Mouse (Mus musculus) neural tube, embryonic 15.5 days (tissue): Measurements from ENCODE around the gene Glra1. TPM values are rescaled to one million over a fixed set of nuclear protein-coding genes. Genes with fewer than 3 reads are reported as not detected.

Source experiments
- ATAC-seq: fragments of 200-750 bp; cut with Nextera tagmentation; 2 replicates; pipeline ENCODE4 v1.8.0; 2017; ENCODE audit warnings: mild to moderate bottlenecking, moderate TSS enrichment, moderate library complexity; ENCODE audit not compliant: low FRiP score
- H3K27ac ChIP-seq: fragments of 300-500 bp; sonication (generic); replicated peaks from 2 replicates; pipeline ENCODE4 v1.5.1; 2015; ENCODE audit warnings: mild to moderate bottlenecking, inconsistent platforms
- H3K27me3 ChIP-seq: fragments of 300-500 bp; sonication (generic); replicated peaks from 2 replicates; pipeline ENCODE4 v1.6.1; 2015; ENCODE audit warnings: inconsistent platforms
- H3K36me3 ChIP-seq: fragments of 300-500 bp; sonication (generic); 2 replicates; pipeline ENCODE4 v1.6.1; 2015; ENCODE audit warnings: inconsistent platforms
- H3K4me1 ChIP-seq: fragments of 300-500 bp; sonication (generic); 2 replicates; pipeline ENCODE4 v1.6.1; 2015; ENCODE audit warnings: inconsistent platforms
- H3K4me2 ChIP-seq: fragments of 300-500 bp; sonication (generic); 2 replicates; pipeline ENCODE4 v1.6.1; 2015; ENCODE audit warnings: inconsistent platforms, mild to moderate bottlenecking, moderate library complexity
- H3K4me3 ChIP-seq: fragments of 300-500 bp; sonication (generic); replicated peaks from 2 replicates; pipeline ENCODE4 v1.5.1; 2015; ENCODE audit warnings: mild to moderate bottlenecking, inconsistent platforms
- H3K9ac ChIP-seq: fragments of 300-500 bp; sonication (generic); replicated peaks from 2 replicates; pipeline ENCODE4 v1.6.1; 2015; ENCODE audit warnings: mild to moderate bottlenecking, inconsistent platforms
- H3K9me3 ChIP-seq: fragments of 300-500 bp; sonication (generic); replicated peaks from 2 replicates; pipeline ENCODE4 v1.6.1; 2016; ENCODE audit warnings: inconsistent platforms
- WGBS: fragments of 180-500 bp; shearing (Covaris S2); methylation state at CpG from one replicate; pipeline ENCODE4 v1.1.7; 2015; ENCODE audit warnings: mixed read lengths; 5-methylcytosine and 5-hydroxymethylcytosine counted together
- microRNA-seq: library from miRNA; unstranded; fragments of <30 nt; microRNA quantifications from one replicate; pipeline ENCODE4, GENCODE M21; 2017
- polyA plus RNA-seq: library from polyadenylated mRNA; unstranded; fragments of >200 nt; fragmentation: Nextera tagmentation; extraction: Ambion mirVana; gene quantifications from 2 replicates; pipeline ENCODE4 v1.2.1, GENCODE M21; 2015

The Glra1 gene
- polyA plus RNA-seq, 1 experiment from 2014 or later, result 3.5 TPM

GRCm38 (mm10) chr11:55469048-55469843 is 138.8 kb downstream of the Glra1 start, which contains the start of gene G3bp1:
TSS of gene G3bp1 (plus strand) at chr11:55469685.
- H3K9ac ChIP-seq, result peak within 1 kb of the TSS; percentile 97
- peaks cover 1% of the 10 kb centered on the region; the same call in 1 of the 2 replicates for H3K36me3 ChIP-seq
- peak within 1 kb of the TSS; percentile 96 for H3K4me3 ChIP-seq
- under 1% methylated on average over 55 of the region's 57 CpGs for WGBS
- peak within 1 kb of the TSS; percentile 93 for H3K27ac ChIP-seq
- ATAC-seq, result peak; percentile 97
- no peaks in the 10 kb centered on the region for H3K27me3 ChIP-seq
- H3K9me3 ChIP-seq, result no peaks in the 10 kb centered on the region
- H3K4me1 ChIP-seq, result peaks cover 39% of the 10 kb centered on the region
- peak within 1 kb of the TSS; percentile 88 for H3K4me2 ChIP-seq

- Histone ChIP-seq H3K4me3 (peak overlapping the region; percentile 51), H3K27me3 (no peaks in the 10 kb centered on the region), H3K36me3 (no peaks in the 10 kb centered on the region), H3K4me2 (peak overlapping the region; percentile 88), H3K27ac (peak overlapping the region; percentile 91), H3K4me1 (peaks cover 35% of the 10 kb centered on the region), H3K9ac (peak overlapping the region; percentile 58), H3K9me3 (no peaks in the 10 kb centered on the region)
- 2% methylated on average over 17 of the region's 17 CpGs for WGBS
- ATAC-seq, result 0 out of 2 replicates have a peak, but pooled peaks have one; percentile 5
Measured at GRCm38 (mm10) chr11:55468611-55469047, 139.4 kb downstream of the Glra1 start.

DNA sequence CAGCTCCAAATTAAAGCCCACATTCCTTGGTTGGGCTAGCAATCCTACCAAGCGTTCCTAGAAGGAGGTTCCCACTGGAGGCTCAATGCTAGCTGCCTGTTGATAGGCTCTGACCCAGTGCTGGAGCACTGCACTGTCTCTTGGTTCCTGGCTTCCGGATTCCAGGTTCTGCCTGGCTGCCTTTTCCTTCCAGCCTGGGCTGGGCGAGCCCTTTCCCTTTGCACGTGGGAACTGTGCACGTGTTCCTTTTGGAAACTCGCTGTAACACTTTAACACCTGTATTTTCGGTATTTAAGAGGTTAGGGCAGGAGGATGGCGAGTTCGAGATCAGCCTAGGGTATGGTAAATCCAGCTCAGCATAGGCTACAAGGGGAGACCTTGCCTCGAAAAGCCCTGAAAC is 140.0 kb downstream of the Glra1 start:
- no peak for ATAC-seq
- Histone ChIP-seq H3K36me3 (no peaks in the 10 kb centered on the region), H3K4me2 (peak overlapping the region; percentile 88), H3K9ac (peak overlapping the region; percentile 58), H3K9me3 (no peaks in the 10 kb centered on the region), H3K27me3 (no peaks in the 10 kb centered on the region), H3K4me1 (peaks cover 29% of the 10 kb centered on the region), H3K27ac (peak overlapping the region; percentile 91), H3K4me3 (peak overlapping the region; percentile 51)
- WGBS, result 82% methylated on average over 10 of the region's 10 CpGs

DNA sequence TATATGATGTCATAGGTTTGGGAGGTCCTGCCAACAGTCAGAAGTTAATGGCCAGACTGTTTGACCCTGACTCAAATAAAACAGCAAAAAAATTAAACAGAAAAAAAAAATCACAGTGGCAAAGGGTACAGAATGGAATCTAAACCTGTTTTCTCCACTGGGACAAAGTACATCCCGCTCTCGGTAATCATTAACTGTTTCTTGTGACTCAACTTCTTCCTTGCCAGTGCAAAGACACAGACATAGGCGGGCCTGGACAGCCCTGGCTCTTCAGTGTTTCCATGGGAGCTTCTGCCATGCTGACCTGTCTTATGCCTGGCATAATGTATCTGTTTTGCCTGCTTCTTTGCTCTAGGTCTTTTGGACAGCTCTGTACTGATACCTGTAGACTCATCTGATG is 142.8 kb downstream of the Glra1 start:
- H3K9ac ChIP-seq, result no peak overlapping the region
- WGBS, result 88% methylated on average over 3 of the region's 3 CpGs
- peaks cover 19% of the 10 kb centered on the region for H3K4me1 ChIP-seq
- no peaks in the 10 kb centered on the region for H3K9me3 ChIP-seq
- ATAC-seq, result no peak
- H3K36me3 ChIP-seq, result no peaks in the 10 kb centered on the region
- no peak overlapping the region for H3K4me2 ChIP-seq
- H3K4me3 ChIP-seq, result no peak overlapping the region
- no peaks in the 10 kb centered on the region for H3K27me3 ChIP-seq
- no peak overlapping the region for H3K27ac ChIP-seq

GRCm38 (mm10) chr11:55464707-55465106 is 143.3 kb downstream of the Glra1 start:
- no peaks in the 10 kb centered on the region for H3K27me3 ChIP-seq
- no peaks in the 10 kb centered on the region for H3K36me3 ChIP-seq
- no peak overlapping the region for H3K9ac ChIP-seq
- WGBS, result 88% methylated on average over 10 of the region's 10 CpGs
- no peak overlapping the region for H3K4me3 ChIP-seq
- no peak for ATAC-seq
- H3K9me3 ChIP-seq, result no peaks in the 10 kb centered on the region
- H3K4me1 ChIP-seq, result peaks cover 23% of the 10 kb centered on the region
- no peak overlapping the region for H3K4me2 ChIP-seq
- no peak overlapping the region for H3K27ac ChIP-seq

Small RNA genes lying within 50 kb of the gene (microRNA-seq; reads per million reads assigned to microRNA genes)
- gene Mir7652, result not detected

Other genes with a start within 250 kb of the Glra1 start
- 747 and 833 TPM in 2 replicates for gene Sparc, start 185.0 kb downstream of the Glra1 start, polyA plus RNA-seq
- gene Atox1, start 147.0 kb downstream of the Glra1 start, polyA plus RNA-seq, result 303 and 338 TPM in 2 replicates
- gene G3bp1, start 138.5 kb downstream of the Glra1 start, polyA plus RNA-seq, result 91.5 and 115 TPM in 2 replicates